Mouse (Mus musculus): Measurements from ENCODE around the gene Ndst2. TPM values are rescaled to one million over a fixed set of nuclear protein-coding genes. Genes with fewer than 3 reads are reported as not detected.

The Ndst2 gene
- polyA plus RNA-seq, 1 experiment: not detected

GRCm38 (mm10) chr14:20696986-20697385 lies 37.4 kb downstream of the Ndst2 start:
- Histone ChIP-seq H3K4me3 (ENCODE audit: insufficient read depth, low read depth, low read length) (0 out of 2 replicates have a peak overlapping the region, but pooled peaks have one; percentile 29), H3K4me1 (ENCODE audit: control insufficient read depth, insufficient read depth, low read length) (peaks cover 12% of the 10 kb centered on the region), H3K27ac (ENCODE audit: insufficient read depth, low read depth, low read length) (peak overlapping the region; percentile 10; the same call in 1 of the 2 replicates)
- WGBS: 4% methylated on average over 1 of the region's 1 CpGs
- TF ChIP-seq POLR2A (IDR thresholded peaks at IDR 0.05; ENCODE audit: insufficient read depth, low read depth, low read length) (no peak), CTCF (IDR thresholded peaks at IDR 0.05; ENCODE audit: insufficient read depth, low read depth, low read length) (no peak)

GRCm38 (mm10) chr14:20695761-20696520 lies 38.4 kb downstream of the Ndst2 start:
- H3K4me3 ChIP-seq (ENCODE audit: insufficient read depth, low read depth, low read length): peak overlapping the region; percentile 88
- H3K27ac ChIP-seq (ENCODE audit: insufficient read depth, low read depth, low read length): no peak overlapping the region
- 6% methylated on average over 27 of the region's 27 CpGs for WGBS
- TF ChIP-seq CTCF (IDR thresholded peaks at IDR 0.05; ENCODE audit: insufficient read depth, low read depth, low read length) (no peak), POLR2A (IDR thresholded peaks at IDR 0.05; ENCODE audit: insufficient read depth, low read depth, low read length) (no peak)
- H3K4me1 ChIP-seq (ENCODE audit: control insufficient read depth, insufficient read depth, low read length): peaks cover 12% of the 10 kb centered on the region

GRCm38 (mm10) chr14:20694884-20695760 lies 39.2 kb downstream of the Ndst2 start, which contains the start of gene Fut11:
Fut11 (plus strand) TSS chr14:20694968.
- WGBS: under 1% methylated on average over 111 of the region's 111 CpGs
- TF ChIP-seq POLR2A (IDR thresholded peaks at IDR 0.05; ENCODE audit: insufficient read depth, low read depth, low read length): peak; percentile 56
- TF ChIP-seq CTCF (IDR thresholded peaks at IDR 0.05; ENCODE audit: insufficient read depth, low read depth, low read length): no peak
- Histone ChIP-seq H3K4me3 (ENCODE audit: insufficient read depth, low read depth, low read length) (peak within 1 kb of the TSS; percentile 88), H3K4me1 (ENCODE audit: control insufficient read depth, insufficient read depth, low read length) (peaks cover 10% of the 10 kb centered on the region), H3K27ac (ENCODE audit: insufficient read depth, low read depth, low read length) (peak within 1 kb of the TSS; percentile 93)

GRCm38 (mm10) chr14:20694185-20694883 lies 40.0 kb downstream of the Ndst2 start:
- peaks cover 10% of the 10 kb centered on the region for H3K4me1 ChIP-seq (ENCODE audit: control insufficient read depth, insufficient read depth, low read length)
- H3K27ac ChIP-seq (ENCODE audit: insufficient read depth, low read depth, low read length): peak overlapping the region; percentile 39
- TF ChIP-seq CTCF (IDR thresholded peaks at IDR 0.05; ENCODE audit: insufficient read depth, low read depth, low read length) (no peak), POLR2A (IDR thresholded peaks at IDR 0.05; ENCODE audit: insufficient read depth, low read depth, low read length) (no peak)
- H3K4me3 ChIP-seq (ENCODE audit: insufficient read depth, low read depth, low read length): peak overlapping the region; percentile 88
- 41% methylated on average over 13 of the region's 13 CpGs for WGBS

- 92% methylated on average over 10 of the region's 10 CpGs for WGBS
- no peak for TF ChIP-seq CTCF (IDR thresholded peaks at IDR 0.05; ENCODE audit: insufficient read depth, low read depth, low read length)
- no peak for TF ChIP-seq POLR2A (IDR thresholded peaks at IDR 0.05; ENCODE audit: insufficient read depth, low read depth, low read length)
- peaks cover 10% of the 10 kb centered on the region for H3K4me1 ChIP-seq (ENCODE audit: control insufficient read depth, insufficient read depth, low read length)
- no peak overlapping the region for H3K27ac ChIP-seq (ENCODE audit: insufficient read depth, low read depth, low read length)
- no peak overlapping the region for H3K4me3 ChIP-seq (ENCODE audit: insufficient read depth, low read depth, low read length)
These were observed 40.7 kb downstream of the Ndst2 start for GRCm38 (mm10) chr14:20693589-20694101.

- Histone ChIP-seq H3K4me1 (ENCODE audit: control insufficient read depth, insufficient read depth, low read length) (peaks cover 9% of the 10 kb centered on the region), H3K27ac (ENCODE audit: insufficient read depth, low read depth, low read length) (no peak overlapping the region), H3K4me3 (ENCODE audit: insufficient read depth, low read depth, low read length) (no peak overlapping the region)
- TF ChIP-seq CTCF (IDR thresholded peaks at IDR 0.05; ENCODE audit: insufficient read depth, low read depth, low read length): no peak
- TF ChIP-seq POLR2A (IDR thresholded peaks at IDR 0.05; ENCODE audit: insufficient read depth, low read depth, low read length): no peak
- 87% methylated on average over 6 of the region's 6 CpGs for WGBS
These were observed 42.6 kb downstream of the Ndst2 start for GRCm38 (mm10) chr14:20691772-20692171.

- no peak overlapping the region for H3K27ac ChIP-seq (ENCODE audit: insufficient read depth, low read depth, low read length)
- H3K4me1 ChIP-seq (ENCODE audit: control insufficient read depth, insufficient read depth, low read length): peaks cover 10% of the 10 kb centered on the region; the same call in 1 of the 2 replicates
- WGBS: 77% methylated on average over 2 of the region's 2 CpGs
- TF ChIP-seq POLR2A (IDR thresholded peaks at IDR 0.05; ENCODE audit: insufficient read depth, low read depth, low read length) (no peak), CTCF (IDR thresholded peaks at IDR 0.05; ENCODE audit: insufficient read depth, low read depth, low read length) (no peak)
- no peak overlapping the region for H3K4me3 ChIP-seq (ENCODE audit: insufficient read depth, low read depth, low read length)
These were observed 45.4 kb downstream of the Ndst2 start for GRCm38 (mm10) chr14:20689009-20689408.

- WGBS: 51% methylated on average over 3 of the region's 3 CpGs
- no peak for TF ChIP-seq CTCF (IDR thresholded peaks at IDR 0.05; ENCODE audit: insufficient read depth, low read depth, low read length)
- TF ChIP-seq POLR2A (IDR thresholded peaks at IDR 0.05; ENCODE audit: insufficient read depth, low read depth, low read length): no peak
- no peak overlapping the region for H3K4me3 ChIP-seq (ENCODE audit: insufficient read depth, low read depth, low read length)
- peak overlapping the region; percentile 46; the same call in 1 of the 2 replicates for H3K27ac ChIP-seq (ENCODE audit: insufficient read depth, low read depth, low read length)
- H3K4me1 ChIP-seq (ENCODE audit: control insufficient read depth, insufficient read depth, low read length): peaks cover 10% of the 10 kb centered on the region; the same call in 1 of the 2 replicates
These were observed 47.8 kb downstream of the Ndst2 start for GRCm38 (mm10) chr14:20686576-20686975.
